Mouse (Mus musculus) heart, embryonic 13.5 days (tissue): ENCODE results near the gene Tram2. TPM values are rescaled to one million over a fixed set of nuclear protein-coding genes. Genes with fewer than 3 reads are reported as not detected.

ENCODE experiments used
- ATAC-seq: fragments of 200-750 bp; cut with Nextera tagmentation; 2 replicates; pipeline ENCODE4 v1.8.0; 2017; ENCODE audit warnings: moderate TSS enrichment; ENCODE audit not compliant: insufficient number of reproducible peaks, low FRiP score, low TSS enrichment; ENCODE audit errors: extremely low read depth
- H3K27ac ChIP-seq: fragments of 300-500 bp; sonication (generic); replicated peaks from 2 replicates; pipeline ENCODE4 v1.5.1; 2015; ENCODE audit warnings: moderate library complexity, mild to moderate bottlenecking, inconsistent platforms
- H3K27me3 ChIP-seq: fragments of 300-500 bp; sonication (generic); replicated peaks from 2 replicates; pipeline ENCODE4 v1.6.1; 2015; ENCODE audit warnings: mild to moderate bottlenecking, inconsistent platforms
- H3K36me3 ChIP-seq: fragments of 300-500 bp; sonication (generic); 2 replicates; pipeline ENCODE4 v1.6.1; 2015; ENCODE audit warnings: mild to moderate bottlenecking, inconsistent platforms
- H3K4me1 ChIP-seq: fragments of 300-500 bp; sonication (generic); 2 replicates; pipeline ENCODE4 v1.6.1; 2015; ENCODE audit warnings: inconsistent platforms
- H3K4me2 ChIP-seq: fragments of 300-500 bp; sonication (generic); 2 replicates; pipeline ENCODE4 v1.6.1; 2015; ENCODE audit warnings: inconsistent platforms, mild to moderate bottlenecking, moderate library complexity
- H3K4me3 ChIP-seq: fragments of 300-500 bp; sonication (generic); 2 replicates; pipeline ENCODE4 v1.5.1; 2015; ENCODE audit warnings: moderate library complexity, mild to moderate bottlenecking, inconsistent platforms
- H3K9ac ChIP-seq: fragments of 300-500 bp; sonication (generic); 2 replicates; pipeline ENCODE4 v1.6.1; 2015; ENCODE audit warnings: inconsistent platforms, mild to moderate bottlenecking, moderate library complexity
- H3K9me3 ChIP-seq: fragments of 300-500 bp; sonication (generic); 2 replicates; pipeline ENCODE4 v1.6.1; 2016; ENCODE audit warnings: inconsistent platforms
- WGBS: fragments of 180-500 bp; shearing (Covaris S2); methylation state at CpG from one replicate; pipeline ENCODE4 v1.1.7; 2015; ENCODE audit warnings: mixed read lengths; 5-methylcytosine and 5-hydroxymethylcytosine counted together
- polyA plus RNA-seq: library from polyadenylated mRNA; unstranded; fragments of >200 nt; fragmentation: Nextera tagmentation; extraction: Ambion mirVana; gene quantifications from 2 replicates; pipeline ENCODE4 v1.2.1, GENCODE M21; 2015

Tram2 gene
- polyA plus RNA-seq, 1 experiment from 2014 or later = 4.4 TPM

- H3K36me3 ChIP-seq = no peaks in the 10 kb centered on the region
- no peak for ATAC-seq
- H3K27ac ChIP-seq = no peak overlapping the region
- WGBS = 67% methylated on average over 3 of the region's 3 CpGs
- no peak overlapping the region for H3K4me2 ChIP-seq
- H3K4me3 ChIP-seq = no peak overlapping the region
- no peaks in the 10 kb centered on the region for H3K9me3 ChIP-seq
- H3K27me3 ChIP-seq = no peaks in the 10 kb centered on the region
- no peak overlapping the region for H3K9ac ChIP-seq
- H3K4me1 ChIP-seq = peaks cover 30% of the 10 kb centered on the region
Measured at GRCm38 (mm10) chr1:20993690-20994089, 85.3 kb downstream of the Tram2 start.

DNA sequence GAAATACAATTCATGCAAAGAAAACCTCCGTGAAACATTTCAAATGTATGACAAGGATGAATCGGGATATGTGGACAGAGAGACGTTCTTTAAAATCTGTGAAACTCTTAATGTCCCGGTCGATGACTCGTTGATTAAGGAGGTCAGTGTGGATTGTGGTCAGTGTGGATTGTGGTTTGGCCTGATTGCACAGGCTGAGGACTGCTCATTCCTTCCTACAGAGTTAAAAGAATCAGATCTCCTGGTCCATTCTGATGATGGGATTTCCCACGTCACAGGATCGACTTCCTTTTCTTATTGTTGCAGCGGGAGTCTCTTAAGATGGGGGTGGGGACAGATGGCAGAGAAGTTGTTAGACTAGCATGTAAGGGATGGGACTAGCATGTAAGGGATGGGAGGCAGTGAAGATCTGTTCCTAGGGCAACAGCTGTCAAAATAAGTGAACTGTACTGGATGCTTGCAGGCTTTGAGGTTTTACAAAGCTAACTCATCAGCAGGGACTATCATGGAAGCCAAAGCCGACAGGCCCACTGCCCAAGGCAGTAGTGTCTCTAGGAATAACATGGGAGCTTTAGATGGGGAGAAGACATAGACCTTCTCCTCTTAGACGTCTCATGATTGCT is 89.5 kb downstream of the Tram2 start:
- no peaks in the 10 kb centered on the region for H3K9me3 ChIP-seq
- no peak overlapping the region for H3K4me2 ChIP-seq
- H3K27me3 ChIP-seq = no peaks in the 10 kb centered on the region
- H3K4me1 ChIP-seq = no peaks in the 10 kb centered on the region
- H3K27ac ChIP-seq = no peak overlapping the region
- WGBS = 83% methylated on average over 11 of the region's 11 CpGs
- H3K36me3 ChIP-seq = no peaks in the 10 kb centered on the region
- no peak overlapping the region for H3K9ac ChIP-seq
- no peak for ATAC-seq
- no peak overlapping the region for H3K4me3 ChIP-seq

DNA sequence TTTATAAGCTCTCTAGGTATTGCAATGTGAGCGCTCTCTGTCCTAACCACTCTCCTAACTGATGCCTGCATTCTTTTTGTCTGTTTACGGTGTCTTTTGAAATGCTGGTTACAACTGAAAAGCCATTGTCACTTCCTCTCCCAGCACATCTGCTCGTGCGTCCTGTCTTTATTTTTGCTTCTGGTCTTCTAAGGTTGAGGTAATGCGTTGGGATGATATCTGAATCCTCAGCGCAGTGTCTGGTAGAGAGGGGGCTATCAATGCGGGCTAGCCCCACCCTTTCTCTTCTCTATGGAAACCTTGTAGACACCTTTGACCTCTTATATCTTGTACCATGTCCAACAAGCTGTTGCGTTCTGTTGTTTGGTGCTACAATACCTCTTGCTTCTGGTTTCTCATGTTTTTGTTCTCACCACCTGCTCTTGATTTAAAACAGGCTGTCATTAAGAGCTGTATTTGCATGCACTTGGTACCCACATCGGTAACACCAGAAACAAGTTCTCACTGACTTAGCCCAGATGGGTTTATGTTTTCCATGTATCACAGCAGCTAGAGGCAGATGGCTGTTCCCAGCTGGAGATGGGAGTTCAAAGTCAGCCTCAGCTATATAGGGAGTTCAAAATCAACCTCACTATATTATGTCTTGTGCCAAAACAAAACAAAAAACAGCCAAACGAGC is 92.5 kb downstream of the Tram2 start:
- Histone ChIP-seq H3K4me3 (no peak overlapping the region), H3K4me1 (no peaks in the 10 kb centered on the region), H3K9ac (no peak overlapping the region), H3K27ac (no peak overlapping the region), H3K9me3 (no peaks in the 10 kb centered on the region), H3K36me3 (no peaks in the 10 kb centered on the region), H3K27me3 (no peaks in the 10 kb centered on the region), H3K4me2 (no peak overlapping the region)
- ATAC-seq = no peak
- WGBS = 49% methylated on average over 10 of the region's 10 CpGs

DNA sequence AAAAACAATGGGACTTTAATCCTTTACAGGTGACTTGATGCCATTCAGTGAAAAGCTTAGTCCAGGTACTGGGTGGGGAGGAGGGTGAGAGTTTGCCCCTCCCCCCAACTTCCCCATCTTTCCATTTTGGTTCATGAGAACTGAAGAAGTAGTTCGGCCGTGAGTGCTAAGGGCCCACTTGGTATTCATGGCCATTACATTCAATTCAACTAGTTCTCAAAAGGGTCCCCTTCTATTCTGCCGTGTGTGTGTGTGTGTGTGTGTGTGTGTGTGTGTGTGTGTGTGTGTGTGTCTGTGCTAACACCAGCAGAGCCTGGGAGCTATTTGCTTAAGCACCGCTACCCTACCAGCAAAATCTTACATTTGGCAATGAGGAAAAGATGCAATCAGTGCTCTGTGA is 94.4 kb downstream of the Tram2 start:
- no peak for ATAC-seq
- Histone ChIP-seq H3K9me3 (no peaks in the 10 kb centered on the region), H3K4me1 (no peaks in the 10 kb centered on the region), H3K4me2 (no peak overlapping the region), H3K9ac (no peak overlapping the region), H3K36me3 (no peaks in the 10 kb centered on the region), H3K4me3 (no peak overlapping the region), H3K27me3 (no peaks in the 10 kb centered on the region), H3K27ac (no peak overlapping the region)
- 71% methylated on average over 4 of the region's 4 CpGs for WGBS

- Histone ChIP-seq H3K27ac (no peak overlapping the region), H3K9ac (no peak overlapping the region), H3K27me3 (no peaks in the 10 kb centered on the region), H3K36me3 (no peaks in the 10 kb centered on the region), H3K4me3 (no peak overlapping the region), H3K4me2 (no peak overlapping the region), H3K4me1 (no peaks in the 10 kb centered on the region), H3K9me3 (no peaks in the 10 kb centered on the region)
- no peak for ATAC-seq
- WGBS = 51% methylated on average over 2 of the region's 2 CpGs
Measured at GRCm38 (mm10) chr1:20984103-20984502, 94.9 kb downstream of the Tram2 start.

DNA sequence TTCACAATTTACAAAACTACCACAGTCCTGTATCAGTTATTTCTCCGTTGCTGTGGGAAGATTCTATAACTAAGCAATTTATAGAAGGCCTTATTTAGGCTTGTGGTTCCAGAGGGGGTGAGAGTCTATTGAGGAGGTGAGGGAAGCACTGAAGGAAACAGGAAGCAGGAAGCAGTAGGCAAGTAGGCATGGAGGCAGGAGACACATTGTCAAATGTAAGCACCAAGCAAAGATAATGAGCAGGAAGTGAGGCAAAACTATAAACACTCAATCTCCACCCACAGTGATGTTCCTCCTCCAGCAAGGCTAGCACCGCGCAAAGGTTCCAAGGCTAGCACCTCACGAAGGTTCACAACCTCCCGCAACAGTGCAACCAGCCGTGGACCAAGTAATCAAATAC is 97.3 kb downstream of the Tram2 start:
- no peak for ATAC-seq

GRCm38 (mm10) chr1:20980553-20980952 is 98.5 kb downstream of the Tram2 start:
- 43% methylated on average over 1 of the region's 1 CpGs for WGBS
- Histone ChIP-seq H3K9me3 (peaks cover 4% of the 10 kb centered on the region; the same call in 1 of the 2 replicates), H3K36me3 (no peaks in the 10 kb centered on the region), H3K27ac (no peak overlapping the region), H3K4me2 (no peak overlapping the region), H3K4me1 (no peaks in the 10 kb centered on the region), H3K4me3 (no peak overlapping the region), H3K27me3 (no peaks in the 10 kb centered on the region), H3K9ac (no peak overlapping the region)
- ATAC-seq = no peak

More for the DNA sequence above, 97.3 kb downstream of the Tram2 start:
- H3K36me3 ChIP-seq = no peaks in the 10 kb centered on the region
- no peak overlapping the region for H3K27ac ChIP-seq
- H3K4me2 ChIP-seq = no peak overlapping the region
- H3K4me1 ChIP-seq = no peaks in the 10 kb centered on the region
- H3K9me3 ChIP-seq = no peaks in the 10 kb centered on the region
- no peaks in the 10 kb centered on the region for H3K27me3 ChIP-seq
- H3K9ac ChIP-seq = no peak overlapping the region
- 84% methylated on average over 6 of the region's 6 CpGs for WGBS
- H3K4me3 ChIP-seq = no peak overlapping the region

DNA sequence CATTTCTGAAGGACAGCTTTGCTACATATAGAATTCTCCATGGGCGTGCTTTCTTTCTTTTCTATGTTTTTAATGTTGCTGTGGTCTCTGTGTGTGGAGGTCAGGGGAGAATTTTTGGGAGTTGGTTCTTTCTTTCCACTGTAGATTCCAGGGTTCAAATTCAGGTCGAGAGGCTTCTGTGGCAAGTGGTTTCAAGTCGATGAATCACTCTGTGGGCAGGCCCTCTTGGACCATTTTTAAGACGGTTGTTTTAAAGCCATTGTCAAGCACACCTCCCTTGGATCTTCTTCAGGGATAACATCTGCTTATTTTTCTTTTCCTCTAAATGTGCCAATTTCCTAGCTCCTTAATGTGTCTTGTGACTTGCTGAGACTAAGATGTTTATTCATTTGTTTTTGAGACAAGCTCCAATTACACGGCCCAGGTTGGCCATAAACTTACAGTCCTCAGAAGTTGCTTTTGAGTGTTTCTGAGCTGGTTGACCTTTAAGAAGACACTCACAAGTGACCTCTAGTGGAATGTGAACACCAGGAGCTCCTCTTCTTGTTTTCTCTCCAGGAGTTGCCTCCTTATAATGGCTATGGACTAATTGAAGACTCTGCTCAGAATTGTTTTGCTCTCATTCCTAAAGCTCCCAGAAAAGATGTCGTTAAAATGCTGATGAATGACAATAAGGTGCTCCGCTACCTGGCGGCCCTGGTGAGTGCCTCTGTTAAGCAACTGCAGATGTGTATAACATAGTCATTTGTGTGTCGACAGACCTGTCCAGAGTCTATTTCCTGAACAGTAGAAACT is 104.5 kb downstream of the Tram2 start:
- Histone ChIP-seq H3K9ac (no peak overlapping the region), H3K27ac (no peak overlapping the region), H3K4me2 (no peak overlapping the region), H3K36me3 (no peaks in the 10 kb centered on the region), H3K4me3 (no peak overlapping the region), H3K27me3 (no peaks in the 10 kb centered on the region), H3K9me3 (peaks cover 4% of the 10 kb centered on the region; the same call in 1 of the 2 replicates), H3K4me1 (no peaks in the 10 kb centered on the region)
- ATAC-seq = no peak
- WGBS = 64% methylated on average over 9 of the region's 9 CpGs

GRCm38 (mm10) chr1:20973389-20973788 is 105.6 kb downstream of the Tram2 start:
- no peak overlapping the region for H3K27ac ChIP-seq
- H3K4me2 ChIP-seq = no peak overlapping the region
- ATAC-seq = no peak
- H3K4me3 ChIP-seq = no peak overlapping the region
- 78% methylated on average over 6 of the region's 6 CpGs for WGBS
- H3K36me3 ChIP-seq = no peaks in the 10 kb centered on the region
- no peak overlapping the region for H3K9ac ChIP-seq
- H3K9me3 ChIP-seq = peaks cover 4% of the 10 kb centered on the region; the same call in 1 of the 2 replicates
- H3K27me3 ChIP-seq = no peaks in the 10 kb centered on the region
- no peaks in the 10 kb centered on the region for H3K4me1 ChIP-seq

DNA sequence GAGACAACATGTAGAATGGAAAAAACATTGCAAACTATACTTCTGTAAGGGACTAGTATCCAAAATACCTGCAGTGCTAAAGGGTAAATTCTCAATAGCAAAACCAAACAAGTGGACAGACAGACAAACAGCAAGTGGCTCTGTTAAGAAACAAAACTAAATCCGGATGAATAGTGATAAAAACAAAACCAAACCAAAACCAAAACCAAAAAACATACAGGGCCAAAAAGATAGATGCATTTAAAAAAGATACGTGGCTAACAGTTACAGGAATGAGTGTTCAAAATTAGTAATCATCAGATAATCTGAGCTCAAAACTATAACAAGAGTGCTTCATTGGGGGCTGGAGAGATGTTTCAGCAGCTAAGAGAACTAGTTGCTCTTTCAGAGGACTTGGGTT is 109.4 kb downstream of the Tram2 start:
- H3K9ac ChIP-seq = no peak overlapping the region
- H3K4me2 ChIP-seq = no peak overlapping the region
- H3K4me3 ChIP-seq = no peak overlapping the region
- 81% methylated on average over 2 of the region's 2 CpGs for WGBS
- H3K9me3 ChIP-seq = no peaks in the 10 kb centered on the region
- ATAC-seq = no peak
- no peaks in the 10 kb centered on the region for H3K27me3 ChIP-seq
- H3K36me3 ChIP-seq = no peaks in the 10 kb centered on the region
- no peaks in the 10 kb centered on the region for H3K4me1 ChIP-seq
- H3K27ac ChIP-seq = no peak overlapping the region

GRCm38 (mm10) chr1:20954876-20955275 is 124.2 kb downstream of the Tram2 start:
- peaks cover 11% of the 10 kb centered on the region for H3K4me1 ChIP-seq
- H3K9me3 ChIP-seq = no peaks in the 10 kb centered on the region
- 71% methylated on average over 3 of the region's 3 CpGs for WGBS
- ATAC-seq = no peak
- H3K27ac ChIP-seq = no peak overlapping the region
- H3K4me3 ChIP-seq = no peak overlapping the region
- H3K9ac ChIP-seq = no peak overlapping the region
- H3K36me3 ChIP-seq = no peaks in the 10 kb centered on the region
- H3K27me3 ChIP-seq = no peaks in the 10 kb centered on the region
- H3K4me2 ChIP-seq = no peak overlapping the region
